8 mouse cellular contexts compared by ENCODE assay signal in genomic region chr19:47356188-47356857, GRCm38 (mm10).
DNase-seq lines count a peak whose midpoint lies in the region; ATAC-seq lines count a peak whose summit lies in the region.

No protein-coding gene starts in this region.

- H3K4me3 ChIP-seq in hindbrain, embryonic 13.5 days: no peak overlapping the region

- 10% methylated on average over 4 of the region's 6 CpGs for WGBS in hindbrain, embryonic 13.5 days

- H3K4me1 ChIP-seq in hindbrain, embryonic 13.5 days (replicated peaks): peaks cover 15% of the 10 kb centered on the region

- no peak overlapping the region for H3K9ac ChIP-seq in hindbrain, embryonic 13.5 days

- peak; percentile 50 for ATAC-seq in hindbrain, embryonic 13.5 days (ENCODE audit: low FRiP score)

- H3K27ac ChIP-seq in hindbrain, embryonic 13.5 days: no peak overlapping the region

- H3K27me3 ChIP-seq in hindbrain, embryonic 13.5 days: no peaks in the 10 kb centered on the region; the same call in 1 of the 2 replicates

- DNase-seq in NIH3T3 (ENCODE audit: low read depth): peak; percentile 87
- peak; percentile 59 for DNase-seq in cerebellum, adult 11-12 months
- peak; percentile 67 for DNase-seq in forelimb bud, embryonic 11.5 days (ENCODE audit: low read depth, low spot score)
- peak; percentile 89 for DNase-seq in layer of hippocampus, postnatal 10 days (ENCODE audit: low spot score in 2 of 2)
- peak; percentile 89 for DNase-seq in lung, postnatal 10 days
- DNase-seq in retina, postnatal 1 day: peak; percentile 87
- DNase-seq in thymus, postnatal 4 days: peak; percentile 89

- H3K4me2 ChIP-seq in hindbrain, embryonic 13.5 days: no peak overlapping the region

- H3K9me3 ChIP-seq in hindbrain, embryonic 13.5 days: no peaks in the 10 kb centered on the region

- H3K36me3 ChIP-seq in hindbrain, embryonic 13.5 days: no peaks in the 10 kb centered on the region
